Mouse (Mus musculus): ENCODE measurements around the gene Akt3. TPM values are rescaled to one million over a fixed set of nuclear protein-coding genes. Genes with fewer than 3 reads are reported as not detected.

Gene Akt3
- polyA plus RNA-seq, 1 experiment from 2014 or later, result 9.8 TPM

DNA sequence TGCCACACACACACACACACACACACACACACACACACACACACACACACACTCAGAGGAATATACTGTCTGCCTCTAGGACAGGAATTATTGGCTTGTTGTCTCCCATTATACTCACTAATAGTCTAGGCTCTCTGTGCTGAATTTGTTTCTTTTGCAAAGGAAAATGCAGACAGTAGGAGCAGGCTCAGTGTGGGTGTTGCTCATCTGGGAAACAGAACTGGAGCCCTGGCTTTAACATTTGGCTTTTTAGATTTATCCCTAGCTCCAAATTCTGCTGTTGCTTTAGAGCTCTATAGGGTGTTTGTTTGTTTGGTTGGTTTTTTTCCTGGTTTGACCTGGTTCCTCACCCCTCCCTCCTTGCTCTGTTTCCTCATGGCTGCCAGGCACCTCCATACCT lies 278.8 kb downstream of the Akt3 start:
- H3K9ac ChIP-seq (ENCODE audit: low read length), result no peak overlapping the region
- ATAC-seq (ENCODE audit: insufficient number of reproducible peaks, low FRiP score, low TSS enrichment, low read depth), result no peak
- H3K4me2 ChIP-seq (ENCODE audit: low read depth, severe bottlenecking), result no peak overlapping the region
- DNase-seq (ENCODE audit: low spot score), result no peak
- no peaks in the 10 kb centered on the region for H3K4me1 ChIP-seq (ENCODE audit: control insufficient read depth, insufficient read depth, low read length)
- H3K27me3 ChIP-seq (ENCODE audit: control insufficient read depth, insufficient read depth, low read length), result no peaks in the 10 kb centered on the region
- H3K27ac ChIP-seq (replicated peaks; ENCODE audit: low read depth, low read length), result no peak overlapping the region
- no peaks in the 10 kb centered on the region for H3K36me3 ChIP-seq (ENCODE audit: control insufficient read depth, insufficient read depth, low read length)
- H3K9me3 ChIP-seq (ENCODE audit: control insufficient read depth, low read length), result no peaks in the 10 kb centered on the region
- H3K4me3 ChIP-seq (ENCODE audit: low read depth, low read length), result no peak overlapping the region

GRCm38 (mm10) chr1:176973356-176974088 lies 284.5 kb downstream of the Akt3 start:
- Histone ChIP-seq H3K9ac (ENCODE audit: low read length) (no peak overlapping the region), H3K27me3 (ENCODE audit: control insufficient read depth, insufficient read depth, low read length) (no peaks in the 10 kb centered on the region), H3K9me3 (ENCODE audit: control insufficient read depth, low read length) (no peaks in the 10 kb centered on the region), H3K27ac (replicated peaks; ENCODE audit: low read depth, low read length) (no peak overlapping the region), H3K36me3 (ENCODE audit: control insufficient read depth, insufficient read depth, low read length) (no peaks in the 10 kb centered on the region), H3K4me2 (ENCODE audit: low read depth, severe bottlenecking) (no peak overlapping the region), H3K4me1 (ENCODE audit: control insufficient read depth, insufficient read depth, low read length) (no peaks in the 10 kb centered on the region), H3K4me3 (ENCODE audit: low read depth, low read length) (no peak overlapping the region)
- ATAC-seq (ENCODE audit: insufficient number of reproducible peaks, low FRiP score, low TSS enrichment, low read depth) (no peak), DNase-seq (ENCODE audit: low spot score) (no peak)
- 87% methylated on average over 6 of the region's 6 CpGs for WGBS

- Histone ChIP-seq H3K4me1 (ENCODE audit: control insufficient read depth, insufficient read depth, low read length) (no peaks in the 10 kb centered on the region), H3K4me3 (ENCODE audit: low read depth, low read length) (no peak overlapping the region), H3K36me3 (ENCODE audit: control insufficient read depth, insufficient read depth, low read length) (no peaks in the 10 kb centered on the region), H3K27me3 (ENCODE audit: control insufficient read depth, insufficient read depth, low read length) (no peaks in the 10 kb centered on the region), H3K9ac (ENCODE audit: low read length) (no peak overlapping the region), H3K27ac (replicated peaks; ENCODE audit: low read depth, low read length) (no peak overlapping the region), H3K9me3 (ENCODE audit: control insufficient read depth, low read length) (no peaks in the 10 kb centered on the region), H3K4me2 (ENCODE audit: low read depth, severe bottlenecking) (no peak overlapping the region)
- ATAC-seq (ENCODE audit: insufficient number of reproducible peaks, low FRiP score, low TSS enrichment, low read depth), result no peak
- no peak for DNase-seq (ENCODE audit: low spot score)
- WGBS, result 83% methylated on average over 4 of the region's 4 CpGs
These were observed 286.6 kb downstream of the Akt3 start for GRCm38 (mm10) chr1:176971479-176971797.

DNA sequence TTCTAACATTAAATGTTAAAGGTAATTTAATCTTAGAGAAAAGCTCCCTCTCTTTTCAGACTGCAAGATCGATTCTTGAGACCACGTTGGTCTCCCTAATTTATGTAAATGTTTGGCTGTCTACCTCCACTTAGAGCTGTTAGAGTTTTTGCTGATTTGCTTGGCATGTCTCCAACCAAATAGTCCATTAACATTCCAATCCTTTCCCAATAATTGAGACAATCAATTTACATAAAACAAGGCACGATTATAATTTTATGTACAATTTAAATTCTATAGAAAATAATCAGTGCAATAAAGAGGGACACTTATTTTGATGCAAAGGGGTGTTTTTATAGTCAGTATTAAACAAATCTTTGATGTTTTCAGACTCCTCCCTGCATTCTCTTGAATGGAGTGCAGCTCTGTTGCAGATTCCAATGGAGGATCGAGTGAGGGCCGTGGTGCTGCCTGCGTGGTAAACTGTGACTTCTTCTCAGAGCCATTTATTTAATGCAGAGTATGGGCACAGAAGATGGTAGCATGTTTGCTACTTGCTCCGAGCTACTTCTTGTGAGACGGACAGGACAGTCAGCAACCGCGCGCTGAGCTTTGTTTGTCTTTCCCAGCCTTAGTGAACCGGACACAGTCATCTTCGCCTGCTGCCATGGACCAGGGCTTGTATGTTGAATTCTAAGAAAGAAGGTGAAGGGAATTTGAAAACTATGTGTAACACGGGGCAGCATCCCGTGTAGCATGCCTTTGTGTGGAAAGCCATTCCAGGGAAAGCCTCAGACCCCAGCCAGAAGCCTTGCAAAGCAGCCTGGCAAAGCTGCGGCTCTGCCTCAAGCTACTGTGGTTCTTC lies 287.1 kb downstream of the Akt3 start:
- Histone ChIP-seq H3K4me2 (ENCODE audit: low read depth, severe bottlenecking) (no peak overlapping the region), H3K9me3 (ENCODE audit: control insufficient read depth, low read length) (no peaks in the 10 kb centered on the region), H3K27ac (replicated peaks; ENCODE audit: low read depth, low read length) (no peak overlapping the region), H3K4me3 (ENCODE audit: low read depth, low read length) (no peak overlapping the region), H3K4me1 (ENCODE audit: control insufficient read depth, insufficient read depth, low read length) (no peaks in the 10 kb centered on the region), H3K9ac (ENCODE audit: low read length) (no peak overlapping the region), H3K27me3 (ENCODE audit: control insufficient read depth, insufficient read depth, low read length) (no peaks in the 10 kb centered on the region), H3K36me3 (ENCODE audit: control insufficient read depth, insufficient read depth, low read length) (no peaks in the 10 kb centered on the region)
- no peak for ATAC-seq (ENCODE audit: insufficient number of reproducible peaks, low FRiP score, low TSS enrichment, low read depth)
- 88% methylated on average over 16 of the region's 16 CpGs for WGBS
- DNase-seq (ENCODE audit: low spot score), result no peak

Other genes starting within 250 kb of the Akt3 start
- 1.6 and 2.0 TPM in 2 replicates for gene Zbtb18, start 184.1 kb upstream of the Akt3 start, polyA plus RNA-seq (2014; fragmentation: Nextera tagmentation; extraction: Ambion mirVana)

All from limb, embryonic 11.5 days (tissue).